Mouse (Mus musculus) ovary, postnatal 36 days (tissue): ENCODE measurements at regions not wholly inside any gene's neighbourhood (a gene's known extent, or its start where the extent isn't known, plus 50 kb on each side); places are given as distances from the start of the nearest gene placed in this dataset.
"Not testable (repeated sequence)": the region's sequence is repeated elsewhere in the genome, so short reads cannot be mapped to it uniquely, and the experiment has no call there.

ENCODE experiments used
- DNase-seq: peaks from one replicate; pipeline ENCODE4 v3.0.0; 2022; ENCODE audit warnings: low spot score, mixed read lengths

DNA sequence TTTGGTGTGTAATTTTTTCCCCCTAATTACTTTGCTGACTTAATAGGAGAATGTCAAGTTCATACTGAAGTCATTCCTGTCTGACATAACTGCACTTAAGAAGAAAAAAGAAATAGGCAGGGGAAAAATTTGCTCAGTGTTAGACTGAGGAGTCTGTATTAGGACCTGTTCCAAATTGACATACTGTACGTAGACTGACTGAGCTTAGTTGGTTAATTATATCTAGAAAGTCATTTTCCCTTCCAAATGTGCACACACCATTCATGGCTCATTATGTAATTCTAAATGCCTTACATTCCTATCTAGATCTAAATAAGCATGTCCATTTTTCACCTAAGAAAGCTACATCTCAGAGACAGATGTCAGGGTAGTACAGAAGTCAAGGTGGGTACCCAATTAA, 435.6 kb upstream of the Htr2a start:
- DNase-seq, result no peak

DNA sequence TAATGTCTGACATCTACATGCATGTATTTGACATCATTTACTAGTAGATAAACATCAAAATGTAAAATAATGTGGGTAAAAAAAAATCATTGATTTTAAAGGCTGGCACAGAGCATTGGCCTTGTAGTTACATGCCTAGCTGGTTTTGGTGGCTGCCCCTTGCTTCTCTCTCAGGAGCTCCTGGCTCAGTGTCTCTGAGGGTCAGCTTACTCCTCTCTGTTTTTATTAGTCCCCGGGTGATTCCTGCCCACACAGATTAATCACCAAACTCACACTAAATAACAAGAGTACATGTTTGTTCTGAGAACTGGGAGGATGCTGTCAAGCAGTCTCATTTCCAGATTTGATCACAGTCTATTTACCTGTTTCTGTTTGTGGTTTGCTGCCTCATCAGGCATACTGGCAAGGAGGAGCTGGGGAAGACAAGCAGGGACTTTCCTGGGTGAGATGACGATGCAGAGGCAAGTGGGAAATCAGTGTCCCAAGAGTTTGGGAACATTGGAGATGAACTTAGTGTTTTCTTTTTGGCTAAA, 422.7 kb upstream of the Htr2a start:
- DNase-seq, result no peak

DNA sequence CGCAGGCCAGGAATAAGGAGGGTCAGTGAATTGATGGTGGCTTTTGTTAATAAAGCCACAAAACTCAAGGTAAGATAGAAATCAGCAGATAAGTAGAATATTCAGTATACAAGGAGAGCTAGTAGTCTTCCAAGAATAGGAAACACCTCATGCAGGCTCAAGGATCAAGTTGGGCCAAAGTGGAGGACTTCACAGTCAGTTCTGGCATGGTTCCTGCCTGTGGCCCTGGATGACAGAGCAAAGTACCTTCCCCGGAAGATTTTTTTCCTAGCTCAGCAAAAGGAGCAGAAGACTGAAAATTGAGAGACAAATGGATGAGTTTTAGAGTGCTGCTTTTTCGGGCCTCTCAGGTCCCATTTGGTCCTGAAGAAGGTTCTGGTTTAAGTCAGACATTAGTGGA, 420.9 kb upstream of the Htr2a start:
- no peak for DNase-seq

DNA sequence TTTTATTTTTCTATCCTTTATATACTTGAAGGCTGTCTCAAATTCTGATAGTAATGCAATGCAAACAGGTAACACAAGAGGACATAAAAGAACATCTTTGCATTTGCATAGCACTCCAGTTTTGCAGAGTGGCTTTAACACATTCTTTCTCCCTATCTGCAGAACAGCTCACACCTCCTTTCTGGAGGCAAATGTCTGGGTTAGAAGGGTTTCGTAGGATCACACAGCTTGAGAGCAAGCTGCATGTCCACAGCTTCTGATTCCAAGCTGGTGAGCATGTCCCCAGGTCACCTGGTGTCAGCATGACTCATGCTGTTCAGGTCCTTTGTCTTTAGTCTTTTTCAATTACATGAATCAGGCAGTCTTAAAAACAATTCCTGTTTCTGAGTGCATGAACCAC, 418.5 kb upstream of the Htr2a start:
- no peak for DNase-seq

DNA sequence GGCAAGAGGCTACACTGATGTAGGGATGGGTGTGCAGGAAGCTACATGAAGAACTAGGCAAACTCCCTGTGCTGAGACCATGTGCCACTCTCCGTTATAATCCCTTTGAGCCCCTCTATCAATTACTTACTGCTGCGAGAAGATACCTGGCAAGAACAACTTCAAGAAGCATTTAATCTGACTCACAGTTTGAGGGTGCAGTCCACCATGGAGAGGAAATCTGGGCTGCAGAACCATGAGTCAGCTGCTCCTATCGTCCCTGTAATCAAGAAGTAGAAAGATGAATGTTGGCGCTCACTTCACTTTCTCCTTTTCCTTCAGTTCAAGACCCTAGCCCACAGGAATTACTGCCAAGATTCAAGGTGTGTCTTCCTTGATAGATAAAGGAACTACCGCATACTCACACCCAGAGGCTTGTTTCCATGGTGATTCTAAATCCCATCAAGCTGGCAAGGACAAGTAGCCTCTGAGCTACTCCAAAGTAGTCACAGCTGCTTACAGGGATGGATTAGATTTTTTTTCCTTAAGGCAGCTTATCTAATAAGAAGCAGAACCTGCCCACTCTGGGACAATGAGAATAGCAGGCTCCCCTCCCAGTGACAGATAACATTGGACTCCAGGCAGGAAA, 411.0 kb upstream of the Htr2a start:
- DNase-seq, result no peak

DNA sequence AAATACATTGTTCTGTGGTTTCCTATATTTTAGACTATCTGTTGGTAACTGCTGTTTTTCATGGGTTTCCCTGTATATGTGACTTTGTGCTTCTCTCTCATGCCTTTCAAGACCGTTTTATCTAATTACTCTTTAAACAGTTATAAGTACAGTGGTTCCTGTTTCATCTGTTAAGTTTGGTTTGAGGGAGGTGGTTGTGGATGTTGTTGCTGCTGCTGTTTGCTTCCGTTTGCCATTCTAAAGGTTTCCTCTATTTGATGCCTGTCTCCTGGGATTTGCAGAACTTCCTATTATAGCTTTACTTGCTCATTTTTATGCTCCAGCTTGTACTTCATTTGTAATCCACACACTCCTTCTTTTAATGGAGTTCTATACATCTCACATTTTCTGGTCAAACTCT, 400.4 kb upstream of the Htr2a start:
- DNase-seq, result no peak

DNA sequence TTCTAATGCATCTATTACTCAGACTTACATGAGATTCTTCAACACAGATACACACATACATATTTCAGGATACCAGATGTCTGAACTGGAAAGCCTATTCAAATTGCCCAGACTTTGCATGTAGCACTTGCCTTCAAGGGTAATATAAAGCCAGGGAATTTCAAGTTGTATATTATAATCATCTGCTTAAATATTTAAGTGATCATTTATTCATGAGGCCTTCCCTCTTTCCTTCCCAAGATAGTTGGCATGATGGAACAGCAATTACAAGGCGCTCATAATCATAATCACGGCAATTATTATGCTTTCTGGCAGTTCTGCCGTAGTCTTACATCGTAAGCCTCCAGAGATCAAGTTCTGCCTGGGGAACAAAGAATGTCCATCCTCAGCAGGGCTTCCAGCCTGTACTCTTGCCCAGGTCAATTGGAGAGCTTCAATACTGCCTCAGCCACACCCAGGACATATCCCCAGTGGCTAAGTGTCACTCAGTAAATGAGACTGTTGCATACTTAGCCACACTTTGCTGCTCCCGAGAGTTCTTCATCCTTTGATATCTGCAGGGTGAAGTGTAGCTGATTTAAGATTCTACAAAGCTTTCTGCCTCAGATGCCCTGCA, 391.3 kb upstream of the Htr2a start:
- no peak for DNase-seq

DNA sequence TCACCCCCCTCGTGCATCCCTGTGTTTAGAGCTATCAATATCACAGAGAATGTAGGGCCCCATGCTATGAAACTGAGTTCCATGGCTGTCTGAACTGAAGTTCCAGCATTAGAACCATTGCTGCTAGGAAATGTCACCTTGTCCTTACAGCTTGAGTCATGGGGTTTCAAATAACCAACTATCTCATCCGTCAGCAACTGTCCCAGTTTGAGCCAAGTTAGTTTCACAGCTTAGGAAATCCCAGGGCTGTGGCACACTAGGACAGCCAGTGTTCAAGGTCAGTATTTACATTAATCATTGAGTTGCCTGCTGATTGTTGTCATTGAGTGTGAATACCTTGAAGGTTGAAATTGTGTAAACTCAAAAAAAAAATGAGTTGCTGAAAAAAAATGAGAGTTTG, 390.6 kb upstream of the Htr2a start:
- no peak for DNase-seq

DNA sequence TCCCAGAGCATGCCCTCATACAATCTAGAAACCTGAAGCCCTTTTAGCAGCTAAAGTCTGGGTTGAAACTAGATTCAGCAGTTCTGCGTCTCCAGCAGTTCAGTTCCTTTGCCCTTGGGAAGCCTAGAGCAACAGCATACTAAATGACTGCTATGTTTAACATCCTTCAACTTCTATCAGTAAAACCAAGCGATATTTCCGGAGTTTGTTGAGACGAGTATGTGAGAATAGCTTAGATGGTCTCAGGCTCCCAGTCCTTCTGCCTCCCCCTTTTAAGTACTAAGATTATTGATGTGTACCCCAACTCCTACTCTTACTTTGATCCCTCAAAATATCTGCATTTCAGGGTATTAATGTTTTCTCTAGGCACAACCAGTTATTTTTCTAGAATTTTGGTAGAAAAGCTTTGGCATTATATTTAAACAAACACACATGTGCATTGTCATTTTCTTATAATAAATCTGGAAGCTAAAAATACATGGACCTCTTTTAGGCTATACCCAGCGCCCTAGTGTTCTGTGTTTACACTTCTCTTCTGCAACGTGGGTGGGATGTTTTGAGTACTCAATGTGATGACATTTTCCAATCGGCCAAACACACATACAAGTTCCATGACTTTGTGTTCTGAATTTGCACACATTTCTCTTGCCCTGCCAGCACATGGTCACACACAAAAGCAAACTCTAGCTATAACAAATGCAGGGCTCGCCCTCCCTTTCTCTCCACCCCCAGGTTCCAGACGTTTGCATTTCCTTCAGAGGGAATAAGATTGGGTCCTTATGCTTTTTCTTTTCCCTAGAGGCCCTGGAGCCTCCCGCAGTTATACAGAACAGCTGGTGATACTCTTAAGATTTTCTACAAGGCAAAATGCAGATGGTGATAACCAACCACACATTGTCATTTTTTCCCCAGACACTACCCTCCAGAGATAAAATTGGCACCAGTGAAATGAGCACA, 388.2 kb upstream of the Htr2a start:
- DNase-seq, result no peak

DNA sequence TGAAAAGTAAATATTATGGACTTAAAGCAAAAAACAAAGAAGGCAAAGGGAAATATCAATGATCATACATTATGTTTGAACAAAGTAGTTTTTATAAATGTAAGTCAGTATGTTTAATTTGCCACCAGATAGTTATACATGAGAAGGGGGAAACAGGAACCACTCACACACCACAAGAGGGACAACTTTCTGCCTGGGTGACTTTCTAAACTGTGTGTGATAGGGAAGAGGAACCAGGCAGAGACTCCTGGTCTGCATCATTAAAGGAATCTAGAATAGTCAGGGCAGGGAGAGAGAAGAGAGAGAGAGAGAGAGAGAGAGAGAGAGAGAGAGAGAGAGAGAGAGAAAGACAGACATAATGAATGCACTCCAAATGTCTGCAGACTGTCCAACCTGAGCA, 385.6 kb upstream of the Htr2a start:
- DNase-seq, result no peak

DNA sequence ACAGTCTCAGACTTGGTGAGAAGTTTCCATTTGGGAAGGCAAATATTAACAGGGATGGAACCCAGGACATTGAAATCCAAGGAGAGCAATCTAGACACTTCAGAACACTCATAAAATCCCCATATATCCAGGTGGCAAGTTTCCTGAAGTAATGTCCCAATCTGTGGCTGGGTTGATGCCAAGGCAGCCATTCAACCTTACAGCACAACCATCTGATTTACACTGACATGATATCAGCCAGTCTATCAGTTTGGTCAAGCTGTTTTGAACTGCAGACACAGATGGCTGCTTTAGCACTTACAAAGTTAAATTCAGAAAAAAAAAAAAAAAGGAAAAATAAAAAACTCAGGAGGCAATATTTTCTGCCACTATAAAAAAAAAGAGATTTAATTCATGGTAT, 381.2 kb upstream of the Htr2a start:
- DNase-seq, result no peak

DNA sequence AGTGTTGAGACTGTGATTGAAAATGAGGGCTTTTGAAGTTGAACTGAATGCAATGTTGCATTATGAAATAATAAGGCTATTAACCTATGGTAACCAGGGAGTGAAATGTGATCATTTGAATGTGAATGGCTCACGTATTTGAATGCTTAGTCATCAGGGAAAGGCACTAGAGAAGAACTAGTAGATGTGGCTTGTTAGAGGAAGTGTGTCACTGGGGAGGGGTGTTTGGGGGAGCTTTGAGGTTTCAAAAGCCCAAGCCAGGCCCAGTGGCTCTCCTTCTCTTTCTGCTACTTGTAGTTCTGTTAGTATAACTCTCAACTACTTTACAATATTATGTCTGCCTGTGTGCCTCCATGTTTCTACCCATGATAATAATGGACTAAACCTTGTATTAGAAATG, 373.6 kb upstream of the Htr2a start:
- no peak for DNase-seq

DNA sequence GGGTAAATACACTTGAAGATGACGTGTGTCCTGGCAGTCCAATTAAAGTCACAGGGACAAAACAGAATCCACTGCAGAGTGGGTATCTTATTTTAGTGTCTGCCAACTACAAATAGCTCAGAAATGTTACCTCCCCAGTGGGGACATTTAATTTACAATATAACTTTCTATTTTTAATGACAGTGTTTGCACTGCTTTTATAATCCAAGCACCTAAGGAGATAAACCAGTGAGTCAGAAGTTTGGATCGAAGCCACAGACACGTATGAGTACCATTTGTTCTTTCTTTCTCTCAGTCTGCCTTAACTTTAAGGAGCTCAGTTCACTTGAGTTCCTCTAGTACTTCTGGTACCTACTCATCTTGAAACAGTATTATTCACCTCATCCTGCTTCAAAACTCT, 346.1 kb upstream of the Htr2a start:
- DNase-seq, result no peak

DNA sequence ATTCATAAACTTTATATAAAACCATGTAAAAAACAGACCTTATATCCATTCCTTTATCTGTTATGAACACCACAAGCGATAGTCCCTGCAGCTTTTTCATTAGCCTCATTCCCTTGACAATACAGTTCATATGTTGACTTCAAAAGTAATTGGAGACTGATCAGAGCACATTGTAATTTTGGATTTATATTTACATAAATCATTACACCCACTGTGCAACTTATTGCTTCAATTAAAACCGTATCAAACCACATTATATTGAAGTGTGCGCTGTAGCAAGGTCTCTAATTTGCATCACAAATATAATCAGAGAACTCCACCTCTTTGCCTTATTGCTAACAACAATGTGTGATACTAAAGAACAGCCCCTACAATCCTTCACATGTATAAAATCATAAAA, 336.2 kb upstream of the Htr2a start:
- no peak for DNase-seq

DNA sequence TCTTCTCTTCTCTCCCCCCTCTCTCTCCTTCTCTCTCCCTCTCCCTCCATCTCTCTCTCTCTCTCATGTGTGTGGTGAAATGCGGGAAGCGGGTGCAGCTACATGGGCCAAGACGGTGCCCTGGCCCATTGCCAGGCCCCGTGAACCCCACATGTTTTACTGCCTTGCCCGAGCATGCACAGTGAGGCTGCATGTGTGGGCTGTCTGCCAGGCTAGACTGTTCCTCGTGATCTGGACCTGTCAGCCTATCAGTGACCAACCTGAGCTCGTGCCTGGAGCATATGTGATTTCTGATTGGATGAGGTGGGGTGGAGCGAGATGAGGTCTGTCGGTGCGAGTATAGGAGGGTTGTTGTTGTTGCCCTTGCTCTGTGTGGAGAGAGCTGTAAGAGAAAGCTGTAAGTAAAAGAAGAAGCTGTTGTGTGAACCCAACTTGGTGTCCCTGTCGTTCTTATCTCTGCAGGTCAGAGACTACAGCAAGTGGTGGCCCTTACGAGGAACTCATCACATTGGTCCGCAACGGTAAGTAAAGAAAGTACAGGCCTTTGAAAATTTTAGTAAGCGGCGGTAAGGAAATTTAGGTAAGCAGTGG, 333.8 kb upstream of the Htr2a start:
- no peak for DNase-seq

DNA sequence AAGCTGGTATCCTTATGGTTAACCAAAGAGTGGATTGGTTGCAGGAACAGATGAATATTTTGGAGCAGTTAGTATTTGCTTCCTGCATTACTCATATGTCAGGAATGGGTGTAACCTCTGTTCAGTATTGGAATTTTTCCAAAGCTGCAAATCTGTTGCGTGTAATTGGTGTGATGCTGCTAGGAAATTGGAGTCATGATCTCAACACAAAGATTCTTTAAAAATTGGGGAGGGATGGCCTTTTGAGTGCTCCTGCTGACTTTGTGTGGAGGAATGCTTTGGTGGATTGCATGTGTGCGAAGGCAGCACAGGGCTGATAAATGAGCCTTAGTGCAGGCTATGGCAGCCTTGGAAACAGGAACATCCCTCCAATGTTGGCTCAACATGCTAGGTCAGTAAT, 331.2 kb upstream of the Htr2a start:
- not testable (repeated sequence) for DNase-seq

DNA sequence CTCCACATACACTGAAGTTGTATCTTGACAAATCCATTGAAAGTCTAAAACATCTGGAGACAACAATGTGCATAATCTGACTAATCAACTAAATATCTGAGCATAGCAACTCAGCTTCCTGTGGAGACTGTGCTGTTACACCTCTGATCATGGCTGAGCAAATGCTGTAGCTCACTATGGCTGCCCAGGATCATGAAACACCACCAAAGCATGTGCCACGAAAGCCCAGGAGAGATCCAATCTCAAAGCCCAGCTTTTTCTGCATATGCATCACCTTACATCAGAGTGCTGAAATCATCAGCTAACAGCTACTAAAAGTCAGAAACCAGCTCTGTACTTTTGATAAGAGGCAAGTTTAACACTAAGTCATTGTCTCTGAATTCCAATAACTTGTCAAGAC, 313.3 kb upstream of the Htr2a start:
- DNase-seq, result no peak

DNA sequence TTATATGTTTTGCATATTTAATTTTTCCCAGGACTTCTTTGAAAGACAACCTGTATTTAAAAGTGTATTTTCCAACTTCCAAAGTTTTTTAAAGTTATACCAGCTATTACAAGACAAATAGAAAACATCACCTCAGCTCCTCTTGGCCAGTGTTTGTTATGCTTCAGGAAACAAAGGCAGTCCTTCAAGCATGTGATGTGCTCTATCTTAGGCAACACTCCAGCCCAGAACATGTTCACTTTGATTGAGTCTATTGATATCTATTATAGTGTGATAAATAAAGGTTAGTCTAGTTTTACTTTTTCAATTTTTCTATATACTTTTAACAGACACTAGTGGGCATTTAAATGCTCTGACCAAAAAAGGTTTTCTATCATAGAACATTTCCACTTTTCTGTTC, 289.9 kb upstream of the Htr2a start:
- no peak for DNase-seq

DNA sequence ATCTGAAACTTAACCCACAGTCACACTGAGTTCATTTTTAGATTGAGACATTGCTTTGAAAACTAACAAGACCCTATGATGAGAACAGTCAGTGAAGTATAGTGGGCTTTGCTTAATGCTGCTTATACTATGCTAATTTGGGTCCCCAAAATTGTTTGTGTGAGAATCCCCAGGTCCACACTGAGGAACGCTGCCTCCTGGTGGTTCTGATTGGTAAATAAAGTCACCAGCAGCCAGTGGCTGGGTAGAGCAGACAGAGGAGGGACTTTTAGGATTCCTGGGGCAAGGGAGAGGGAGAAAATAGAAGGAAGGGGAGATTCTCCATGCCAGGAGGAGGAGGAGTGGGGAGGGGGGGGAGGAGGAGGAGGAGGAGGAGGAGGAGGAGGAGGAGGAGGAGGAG, 288.4 kb upstream of the Htr2a start:
- DNase-seq, result no peak

DNA sequence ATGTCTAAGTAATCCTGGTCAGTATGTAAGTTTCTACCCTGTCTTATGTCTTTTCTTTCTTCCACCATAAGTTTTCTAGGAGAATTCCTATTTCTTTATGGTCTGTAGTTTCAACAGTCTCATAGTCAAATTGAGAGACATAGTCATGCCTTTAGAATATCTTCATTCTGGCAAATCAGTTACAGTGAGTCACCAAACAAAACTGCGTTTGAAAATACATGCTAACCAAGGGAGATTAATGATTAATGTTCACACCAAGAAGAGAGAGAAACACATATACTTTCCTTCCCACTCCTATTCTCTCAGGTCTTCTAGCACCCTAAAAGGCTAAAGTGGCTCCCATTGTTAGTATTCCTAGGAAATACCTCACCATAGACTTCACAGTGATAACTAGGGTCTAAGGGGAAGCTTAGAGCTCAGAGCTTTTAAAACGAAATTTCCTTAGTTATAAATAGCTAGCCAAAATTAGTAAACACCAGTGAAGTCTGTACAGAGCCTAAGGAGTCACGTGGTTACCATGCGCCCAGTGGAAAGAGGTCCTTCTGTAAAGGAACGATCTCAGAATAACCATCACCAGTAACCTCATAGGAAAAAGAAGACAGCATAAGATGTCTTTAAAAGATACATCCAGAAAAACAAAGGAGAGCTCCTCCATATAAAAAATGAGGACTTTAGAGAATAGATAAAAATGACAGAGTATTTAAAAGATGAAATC, 281.8 kb upstream of the Htr2a start:
- DNase-seq, result no peak

DNA sequence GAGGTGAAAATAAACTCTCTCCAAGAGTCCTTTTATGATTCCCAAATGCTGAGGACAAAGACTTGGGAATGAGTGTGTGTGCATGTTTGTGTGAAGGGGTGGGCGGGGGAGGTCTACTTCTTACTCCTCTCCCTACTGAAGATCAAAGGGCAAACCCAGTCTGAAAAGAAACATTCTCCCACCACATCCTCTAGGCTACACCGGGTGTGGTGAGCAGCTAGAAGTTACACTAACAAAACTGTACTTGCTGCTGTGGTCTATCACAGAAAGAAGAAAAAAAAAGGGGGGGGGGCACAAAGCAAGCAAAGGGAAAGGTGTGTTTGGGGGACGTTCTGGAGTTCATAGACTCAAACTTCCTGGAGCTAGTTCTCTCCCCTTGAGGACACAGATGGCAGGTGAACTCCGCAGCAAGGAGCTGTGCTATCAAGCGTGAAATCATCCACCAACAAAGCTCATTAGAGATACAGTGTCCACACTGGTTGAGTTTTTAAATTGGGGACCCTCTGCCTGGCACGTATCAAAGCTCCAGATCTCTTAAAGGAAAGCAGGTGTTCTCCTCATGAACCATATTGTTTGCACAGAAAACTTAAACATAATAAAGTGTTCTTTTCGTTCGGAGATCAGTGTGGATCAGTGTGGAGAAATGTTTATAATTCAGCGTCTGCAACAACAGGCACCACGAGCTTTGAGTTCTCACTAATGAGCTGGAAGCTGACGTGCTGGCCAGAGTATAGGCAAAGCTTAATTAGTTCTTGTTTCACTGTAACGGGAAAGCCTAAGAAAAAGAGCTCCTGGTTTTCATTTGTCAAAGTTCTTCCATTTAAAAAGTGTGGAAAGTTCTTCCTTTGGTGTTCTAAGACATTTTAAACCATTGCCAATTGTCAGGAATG, 280.7 kb upstream of the Htr2a start:
- DNase-seq, result no peak
